Mouse (Mus musculus): Measurements from ENCODE around the gene Rpl9. TPM values are rescaled to one million over a fixed set of nuclear protein-coding genes. Genes with fewer than 3 reads are reported as not detected.
A peak's percentile ranks its signal among the peaks of the same experiment; 100 is the strongest.

The Rpl9 gene
- polyA plus RNA-seq (2016; fragmentation: Nextera tagmentation; extraction: Ambion mirVana), result 867 and 884 TPM in 2 replicates

GRCm38 (mm10) chr5:65390648-65391644 lies at the start of gene Rpl9, which contains the start of gene Lias:
Gene Rpl9, minus strand, starts transcription at chr5:65391444.
Gene Lias, plus strand, starts transcription at chr5:65391497.
- peaks cover 60% of the 10 kb centered on the region for H3K36me3 ChIP-seq
- WGBS (ENCODE audit: insufficient replicate concordance), result under 1% methylated on average over 83 of the region's 83 CpGs
- peak within 1 kb of the TSS; percentile 94 for H3K9ac ChIP-seq
- peak within 1 kb of the TSS; percentile 87 for H3K4me3 ChIP-seq
- H3K4me1 ChIP-seq, result peaks cover 41% of the 10 kb centered on the region
- peak within 1 kb of the TSS; percentile 85 for H3K4me2 ChIP-seq
- no peaks in the 10 kb centered on the region for H3K27me3 ChIP-seq (replicated peaks)
- ATAC-seq, result peak; percentile 90
- H3K9me3 ChIP-seq (replicated peaks), result no peaks in the 10 kb centered on the region
- peak within 1 kb of the TSS; percentile 87 for H3K27ac ChIP-seq

GRCm38 (mm10) chr5:65438041-65438440 lies 46.8 kb upstream of the Rpl9 start:
- no peak overlapping the region for H3K27ac ChIP-seq
- no peak for ATAC-seq
- no peaks in the 10 kb centered on the region for H3K36me3 ChIP-seq

GRCm38 (mm10) chr5:65435806-65436561 lies 44.7 kb upstream of the Rpl9 start, which contains the start of gene Ugdh:
Gene Ugdh, minus strand, starts transcription at chr5:65435949.
- Histone ChIP-seq H3K9ac (peak within 1 kb of the TSS; percentile 81), H3K27me3 (replicated peaks) (peaks cover 7% of the 10 kb centered on the region; the same call in 1 of the 2 replicates), H3K27ac (peak within 1 kb of the TSS; percentile 78), H3K9me3 (replicated peaks) (no peaks in the 10 kb centered on the region), H3K4me3 (peak within 1 kb of the TSS; percentile 81), H3K4me2 (peak within 1 kb of the TSS; percentile 95), H3K4me1 (peaks cover 19% of the 10 kb centered on the region), H3K36me3 (no peaks in the 10 kb centered on the region)
- ATAC-seq, result peak; percentile 98
- WGBS (ENCODE audit: insufficient replicate concordance), result under 1% methylated on average over 51 of the region's 51 CpGs

More at GRCm38 (mm10) chr5:65438041-65438440, 46.8 kb upstream of the Rpl9 start:
- Histone ChIP-seq H3K9me3 (replicated peaks) (no peaks in the 10 kb centered on the region), H3K4me1 (peaks cover 20% of the 10 kb centered on the region), H3K4me3 (no peak overlapping the region), H3K27me3 (replicated peaks) (peaks cover 7% of the 10 kb centered on the region; the same call in 1 of the 2 replicates), H3K9ac (no peak overlapping the region), H3K4me2 (no peak overlapping the region)

- no peaks in the 10 kb centered on the region for H3K36me3 ChIP-seq
- H3K27me3 ChIP-seq (replicated peaks), result peaks cover 7% of the 10 kb centered on the region; the same call in 1 of the 2 replicates
- no peaks in the 10 kb centered on the region for H3K9me3 ChIP-seq (replicated peaks)
- H3K4me1 ChIP-seq, result peaks cover 19% of the 10 kb centered on the region
- H3K4me3 ChIP-seq, result peak overlapping the region; percentile 81
- H3K4me2 ChIP-seq, result peak overlapping the region; percentile 95
- peak overlapping the region; percentile 65 for H3K27ac ChIP-seq
- WGBS (ENCODE audit: insufficient replicate concordance), result under 1% methylated on average over 47 of the region's 47 CpGs
- no peak; the same call in 1 of the 2 replicates for ATAC-seq
- H3K9ac ChIP-seq, result peak overlapping the region; percentile 81
Measured at GRCm38 (mm10) chr5:65435363-65435805, 44.1 kb upstream of the Rpl9 start.

- Histone ChIP-seq H3K4me2 (peak overlapping the region; percentile 95), H3K9me3 (replicated peaks) (no peaks in the 10 kb centered on the region), H3K9ac (peak overlapping the region; percentile 81), H3K27me3 (replicated peaks) (peaks cover 7% of the 10 kb centered on the region; the same call in 1 of the 2 replicates), H3K4me1 (peaks cover 19% of the 10 kb centered on the region), H3K36me3 (no peaks in the 10 kb centered on the region), H3K4me3 (peak overlapping the region; percentile 81), H3K27ac (0 out of 2 replicates have a peak overlapping the region, but pooled peaks have one; percentile 65)
- ATAC-seq, result no peak
- WGBS (ENCODE audit: insufficient replicate concordance), result 19% methylated on average over 15 of the region's 15 CpGs
Measured at GRCm38 (mm10) chr5:65434471-65435362, 43.5 kb upstream of the Rpl9 start.

GRCm38 (mm10) chr5:65429441-65429840 lies 38.2 kb upstream of the Rpl9 start:
- ATAC-seq, result no peak
- Histone ChIP-seq H3K4me3 (no peak overlapping the region), H3K27ac (no peak overlapping the region), H3K27me3 (replicated peaks) (no peaks in the 10 kb centered on the region), H3K4me1 (peaks cover 2% of the 10 kb centered on the region; the same call in 1 of the 2 replicates), H3K9ac (no peak overlapping the region), H3K9me3 (replicated peaks) (no peaks in the 10 kb centered on the region), H3K4me2 (no peak overlapping the region), H3K36me3 (peaks cover 3% of the 10 kb centered on the region)
- 78% methylated on average over 5 of the region's 5 CpGs for WGBS (ENCODE audit: insufficient replicate concordance)

GRCm38 (mm10) chr5:65428321-65428720 lies 37.1 kb upstream of the Rpl9 start:
- no peak overlapping the region for H3K27ac ChIP-seq

GRCm38 (mm10) chr5:65425251-65425650 lies 34.0 kb upstream of the Rpl9 start:
- Histone ChIP-seq H3K9ac (no peak overlapping the region), H3K4me1 (peaks cover 13% of the 10 kb centered on the region), H3K4me2 (no peak overlapping the region), H3K9me3 (replicated peaks) (no peaks in the 10 kb centered on the region), H3K4me3 (no peak overlapping the region), H3K27me3 (replicated peaks) (no peaks in the 10 kb centered on the region), H3K36me3 (peaks cover 21% of the 10 kb centered on the region), H3K27ac (no peak overlapping the region)
- WGBS (ENCODE audit: insufficient replicate concordance), result 74% methylated on average over 5 of the region's 5 CpGs
- ATAC-seq, result no peak

More at GRCm38 (mm10) chr5:65428321-65428720, 37.1 kb upstream of the Rpl9 start:
- Histone ChIP-seq H3K4me2 (no peak overlapping the region), H3K4me3 (no peak overlapping the region), H3K27me3 (replicated peaks) (no peaks in the 10 kb centered on the region), H3K9ac (no peak overlapping the region; the same call in 1 of the 2 replicates), H3K9me3 (replicated peaks) (no peaks in the 10 kb centered on the region), H3K36me3 (peaks cover 7% of the 10 kb centered on the region), H3K4me1 (0 out of 2 replicates have a peak, but pooled peaks cover 3% of the 10 kb centered on the region)
- 43% methylated on average over 4 of the region's 4 CpGs for WGBS (ENCODE audit: insufficient replicate concordance)
- no peak for ATAC-seq

- H3K9ac ChIP-seq, result no peak overlapping the region
- H3K36me3 ChIP-seq, result peaks cover 21% of the 10 kb centered on the region
- no peaks in the 10 kb centered on the region for H3K27me3 ChIP-seq (replicated peaks)
- peaks cover 19% of the 10 kb centered on the region for H3K4me1 ChIP-seq
- WGBS (ENCODE audit: insufficient replicate concordance), result 52% methylated on average over 6 of the region's 6 CpGs
- H3K9me3 ChIP-seq (replicated peaks), result no peaks in the 10 kb centered on the region
- H3K27ac ChIP-seq, result no peak overlapping the region
- no peak for ATAC-seq
- no peak overlapping the region for H3K4me2 ChIP-seq
- no peak overlapping the region for H3K4me3 ChIP-seq
Measured at GRCm38 (mm10) chr5:65424215-65424614, 33.0 kb upstream of the Rpl9 start.

- Histone ChIP-seq H3K9me3 (replicated peaks) (no peaks in the 10 kb centered on the region), H3K36me3 (peaks cover 25% of the 10 kb centered on the region), H3K27me3 (replicated peaks) (no peaks in the 10 kb centered on the region), H3K4me3 (no peak overlapping the region), H3K9ac (no peak overlapping the region), H3K27ac (no peak overlapping the region), H3K4me1 (peaks cover 23% of the 10 kb centered on the region), H3K4me2 (no peak overlapping the region)
- 84% methylated on average over 8 of the region's 8 CpGs for WGBS (ENCODE audit: insufficient replicate concordance)
- ATAC-seq, result no peak
Measured at GRCm38 (mm10) chr5:65422803-65423202, 31.6 kb upstream of the Rpl9 start.

GRCm38 (mm10) chr5:65420822-65421221 lies 29.6 kb upstream of the Rpl9 start:
- no peak overlapping the region for H3K27ac ChIP-seq
- 0 out of 2 replicates have a peak, but pooled peaks have one; percentile 55 for ATAC-seq
- H3K27me3 ChIP-seq (replicated peaks), result no peaks in the 10 kb centered on the region
- peaks cover 35% of the 10 kb centered on the region for H3K4me1 ChIP-seq
- H3K4me3 ChIP-seq, result no peak overlapping the region
- no peak overlapping the region for H3K4me2 ChIP-seq
- no peak overlapping the region for H3K9ac ChIP-seq
- H3K36me3 ChIP-seq, result peaks cover 28% of the 10 kb centered on the region; the same call in 1 of the 2 replicates
- H3K9me3 ChIP-seq (replicated peaks), result no peaks in the 10 kb centered on the region
- WGBS (ENCODE audit: insufficient replicate concordance), result 36% methylated on average over 6 of the region's 6 CpGs
